Mouse (Mus musculus) megakaryocyte, embryonic 14.5 days (primary cell): Measurements from ENCODE around the gene Rel.

ENCODE experiments used
- FLI1 ChIP-seq: IDR thresholded peaks from 2 replicates; pipeline ENCODE4 v1.6.1; 2012; ENCODE audit warnings: low read length, inconsistent platforms, mixed read lengths
- GATA1 ChIP-seq: IDR thresholded peaks from 3 replicates; pipeline ENCODE4 v1.6.1; 2012; ENCODE audit warnings: mixed read lengths, low read length, inconsistent platforms, borderline replicate concordance

GRCm38 (mm10) chr11:23728186-23728585 is 42.6 kb downstream of the Rel start:
- TF ChIP-seq FLI1 (no peak), GATA1 (no peak)
